Mouse (Mus musculus): Measurements from ENCODE around the gene Katnal1. TPM values are rescaled to one million over a fixed set of nuclear protein-coding genes. Genes with fewer than 3 reads are reported as not detected.

Katnal1 gene
- polyA plus RNA-seq, 1 experiment from 2014 or later = 29.1 TPM

Other genes with a start within 250 kb of the Katnal1 start
- gene Gm42791, start 65.8 kb upstream of the Katnal1 start, polyA plus RNA-seq (2016; fragmentation: Nextera tagmentation; extraction: Ambion mirVana) = 0.99 and 2.6 TPM in 2 replicates

Measured in limb, embryonic 12.5 days (tissue).